Mouse (Mus musculus): Measurements from ENCODE around the gene Klhl40.

GRCm38 (mm10) chr9:121762248-121762647 lies 15.2 kb upstream of the Klhl40 start:
- TF ChIP-seq POLR2A (IDR thresholded peaks at IDR 0.05; ENCODE audit: low read depth, low read length) = no peak
- no peak for TF ChIP-seq CTCF (IDR thresholded peaks at IDR 0.05; ENCODE audit: borderline replicate concordance, insufficient read depth, low read length)
